Mouse (Mus musculus) limb, embryonic 14.5 days (tissue): ENCODE measurements at regions not wholly inside any gene's neighbourhood (a gene's known extent, or its start where the extent isn't known, plus 50 kb on each side); places are given as distances from the start of the nearest gene placed in this dataset.

ENCODE experiments used
- ATAC-seq: fragments of 200-750 bp; cut with Nextera tagmentation; 2 replicates; pipeline ENCODE4 v1.8.0; 2017; ENCODE audit warnings: low read depth, moderate number of reproducible peaks, moderate TSS enrichment; ENCODE audit not compliant: low FRiP score
- DNase-seq: peaks from one replicate; pipeline ENCODE4 v3.0.0-alpha.2; 2015; ENCODE audit warnings: low spot score
- H3K27ac ChIP-seq: fragments of 300-500 bp; sonication (generic); replicated peaks from 2 replicates; pipeline ENCODE4 v1.5.1; 2014; ENCODE audit warnings: low read depth, mild to moderate bottlenecking, low read length, moderate library complexity, mixed read lengths
- H3K27me3 ChIP-seq: fragments of 300-500 bp; sonication (generic); 2 replicates; pipeline ENCODE4 v1.6.1; 2014; ENCODE audit warnings: low read length, mixed read lengths; ENCODE audit not compliant: control insufficient read depth, insufficient read depth
- H3K36me3 ChIP-seq: fragments of 300-500 bp; sonication (generic); 2 replicates; pipeline ENCODE4 v1.6.1; 2014; ENCODE audit warnings: mild to moderate bottlenecking, low read length, moderate library complexity, mixed read lengths; ENCODE audit not compliant: control insufficient read depth, insufficient read depth
- H3K4me1 ChIP-seq: fragments of 300-500 bp; sonication (generic); 2 replicates; pipeline ENCODE4 v1.6.1; 2014; ENCODE audit warnings: antibody characterized with exemption, low read length, mixed read lengths; ENCODE audit not compliant: control insufficient read depth, insufficient read depth
- H3K4me2 ChIP-seq: fragments of 300-500 bp; sonication (generic); replicated peaks from 2 replicates; pipeline ENCODE4 v1.6.1; 2014; ENCODE audit warnings: low read depth, mild to moderate bottlenecking, low read length, moderate library complexity; ENCODE audit not compliant: severe bottlenecking
- H3K4me3 ChIP-seq: fragments of 300-500 bp; sonication (generic); replicated peaks from 2 replicates; pipeline ENCODE4 v1.5.1; 2014; ENCODE audit warnings: low read length
- H3K9ac ChIP-seq: fragments of 300-500 bp; sonication (generic); 2 replicates; pipeline ENCODE4 v1.6.1; 2014; ENCODE audit warnings: mild to moderate bottlenecking, low read depth, low read length, moderate library complexity; ENCODE audit not compliant: severe bottlenecking
- H3K9me3 ChIP-seq: fragments of 300-500 bp; sonication (generic); 2 replicates; pipeline ENCODE4 v1.6.1; 2016; ENCODE audit warnings: low read length; ENCODE audit not compliant: control insufficient read depth
- POLR2A ChIP-seq: fragments of 200-500 bp; IDR thresholded peaks from 2 replicates; pipeline ENCODE4 v1.8.0; 2012; ENCODE audit warnings: inconsistent platforms, mild to moderate bottlenecking, moderate library complexity, borderline replicate concordance; ENCODE audit not compliant: insufficient read depth, insufficient read length; ENCODE audit errors: extremely low read depth
- WGBS: fragments of 180-500 bp; shearing (Covaris S2); extraction: QIAGEN DNeasy Blood & Tissue Kit; methylation state at CpG from one replicate; pipeline ENCODE4 v1.1.7; 2014; 5-methylcytosine and 5-hydroxymethylcytosine counted together

GRCm38 (mm10) chr6:98514826-98515225 is 172.3 kb upstream of the Gm765 start:
- no peaks in the 10 kb centered on the region for H3K9me3 ChIP-seq
- TF ChIP-seq POLR2A = no peak
- no peaks in the 10 kb centered on the region for H3K36me3 ChIP-seq
- no peak overlapping the region for H3K27ac ChIP-seq
- DNase-seq = no peak
- 75% methylated on average over 3 of the region's 3 CpGs for WGBS
- H3K27me3 ChIP-seq = no peaks in the 10 kb centered on the region
- no peak overlapping the region for H3K4me2 ChIP-seq
- ATAC-seq = no peak
- H3K9ac ChIP-seq = no peak overlapping the region
- peaks cover 28% of the 10 kb centered on the region for H3K4me1 ChIP-seq
- no peak overlapping the region for H3K4me3 ChIP-seq

- Histone ChIP-seq H3K4me3 (no peak overlapping the region), H3K36me3 (no peaks in the 10 kb centered on the region), H3K9me3 (no peaks in the 10 kb centered on the region), H3K27me3 (no peaks in the 10 kb centered on the region), H3K4me1 (peaks cover 30% of the 10 kb centered on the region), H3K4me2 (no peak overlapping the region), H3K9ac (no peak overlapping the region), H3K27ac (no peak overlapping the region)
- DNase-seq (no peak), ATAC-seq (no peak)
- no peak for TF ChIP-seq POLR2A
- WGBS = 50% methylated on average over 7 of the region's 7 CpGs
Measured at GRCm38 (mm10) chr6:98514376-98514775, 171.8 kb upstream of the Gm765 start.

- no peak for DNase-seq
- H3K4me2 ChIP-seq = no peak overlapping the region
- no peak for TF ChIP-seq POLR2A
- H3K27ac ChIP-seq = no peak overlapping the region
- no peak overlapping the region for H3K9ac ChIP-seq
- H3K27me3 ChIP-seq = no peaks in the 10 kb centered on the region
- WGBS = 48% methylated on average over 3 of the region's 3 CpGs
- ATAC-seq = no peak
- no peaks in the 10 kb centered on the region for H3K36me3 ChIP-seq
- H3K4me3 ChIP-seq = no peak overlapping the region
- H3K4me1 ChIP-seq = peaks cover 30% of the 10 kb centered on the region
- no peaks in the 10 kb centered on the region for H3K9me3 ChIP-seq
Measured at GRCm38 (mm10) chr6:98513217-98513616, 170.7 kb upstream of the Gm765 start.

- Histone ChIP-seq H3K4me2 (no peak overlapping the region), H3K36me3 (no peaks in the 10 kb centered on the region), H3K27ac (no peak overlapping the region), H3K9me3 (no peaks in the 10 kb centered on the region), H3K27me3 (no peaks in the 10 kb centered on the region), H3K4me3 (no peak overlapping the region), H3K4me1 (no peaks in the 10 kb centered on the region), H3K9ac (no peak overlapping the region)
- no peak for TF ChIP-seq POLR2A
- WGBS = 80% methylated on average over 2 of the region's 2 CpGs
- ATAC-seq (no peak), DNase-seq (no peak)
Measured at GRCm38 (mm10) chr6:98502726-98503125, 160.2 kb upstream of the Gm765 start.

- WGBS = 70% methylated on average over 5 of the region's 5 CpGs
- Histone ChIP-seq H3K27me3 (no peaks in the 10 kb centered on the region), H3K27ac (no peak overlapping the region), H3K4me3 (no peak overlapping the region), H3K9ac (no peak overlapping the region), H3K4me2 (no peak overlapping the region), H3K36me3 (no peaks in the 10 kb centered on the region), H3K9me3 (no peaks in the 10 kb centered on the region), H3K4me1 (no peaks in the 10 kb centered on the region)
- no peak for DNase-seq
- ATAC-seq = no peak
- TF ChIP-seq POLR2A = no peak
Measured at GRCm38 (mm10) chr6:98499721-98500120, 157.2 kb upstream of the Gm765 start.

- Histone ChIP-seq H3K9me3 (no peaks in the 10 kb centered on the region), H3K9ac (no peak overlapping the region), H3K36me3 (no peaks in the 10 kb centered on the region), H3K27ac (no peak overlapping the region), H3K4me1 (no peaks in the 10 kb centered on the region), H3K4me3 (no peak overlapping the region), H3K4me2 (no peak overlapping the region), H3K27me3 (no peaks in the 10 kb centered on the region)
- DNase-seq (no peak), ATAC-seq (no peak)
- no peak for TF ChIP-seq POLR2A
- 66% methylated on average over 3 of the region's 3 CpGs for WGBS
Measured at GRCm38 (mm10) chr6:98486626-98487025, 144.1 kb upstream of the Gm765 start.
